9 mouse cellular contexts compared by ENCODE assay signal in the genomic region with DNA sequence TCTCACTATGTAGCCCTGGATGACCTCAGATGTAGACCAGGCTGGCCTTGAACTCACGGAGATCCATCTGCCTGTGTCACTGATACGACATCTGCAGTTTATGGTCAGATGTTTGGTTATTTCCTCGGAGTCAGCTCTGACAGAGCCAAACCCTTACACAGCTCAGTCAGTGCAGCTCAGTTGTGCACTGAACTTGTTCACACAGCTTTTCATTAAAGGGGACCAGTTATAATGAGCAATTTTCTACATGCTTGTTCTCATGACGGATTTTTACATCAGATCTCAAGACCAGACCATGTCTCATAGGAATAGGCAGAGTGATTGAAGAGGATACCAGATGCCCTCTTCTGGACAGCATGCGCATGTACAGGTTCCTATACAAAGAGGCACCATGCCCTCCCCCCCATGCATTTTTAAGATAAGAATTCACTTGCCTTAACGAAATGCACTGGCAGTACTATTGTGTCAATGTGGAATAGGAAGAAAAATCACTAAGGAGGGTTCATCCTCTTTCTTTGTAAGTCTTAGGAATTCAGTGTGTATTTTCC. TPM values are rescaled to one million over a fixed set of nuclear protein-coding genes. Genes with fewer than 3 reads are reported as not detected.
DNase-seq lines count a peak whose midpoint lies in the region; ATAC-seq and TF ChIP-seq lines count a peak whose summit lies in the region.
"Had no signal": no experiment of that assay in that cellular context is flagged by ENCODE, and none has a peak within 500 bp of the region (broad histone marks: within the 10 kb centered on the region; RNA-seq: fewer than 3 reads in every experiment).

No protein-coding gene starts in this region.

- ATAC-seq in intestine, postnatal 0 days: no peak
- no peak for ATAC-seq in intestine, embryonic 15.5 days
- peak; percentile 73 for ATAC-seq in Patski
- 0 out of 2 replicates have a peak, but pooled peaks have one; percentile 36 for ATAC-seq in hindbrain, embryonic 13.5 days (ENCODE audit: low FRiP score)
- ATAC-seq in midbrain, embryonic 16.5 days: 0 out of 2 replicates have a peak, but pooled peaks have one; percentile 21
- ATAC-seq in cerebellum, adult (ENCODE audit: insufficient number of reproducible peaks, low FRiP score, low TSS enrichment): no peak

- no peak overlapping the region for H3K4me2 ChIP-seq in intestine, postnatal 0 days (replicated peaks; ENCODE audit: low read depth)
- no peak overlapping the region for H3K4me2 ChIP-seq in intestine, embryonic 15.5 days (replicated peaks)
- no peak overlapping the region for H3K4me2 ChIP-seq in hindbrain, embryonic 13.5 days
- no peak overlapping the region for H3K4me2 ChIP-seq in midbrain, embryonic 16.5 days (ENCODE audit: low read length)

- no peaks in the 10 kb centered on the region for H3K4me1 ChIP-seq in intestine, postnatal 0 days (replicated peaks; ENCODE audit: control insufficient read depth, insufficient read depth, low read length)
- no peaks in the 10 kb centered on the region for H3K4me1 ChIP-seq in intestine, embryonic 15.5 days (replicated peaks)
- no peaks in the 10 kb centered on the region for H3K4me1 ChIP-seq in hindbrain, embryonic 13.5 days (replicated peaks)
- H3K4me1 ChIP-seq in midbrain, embryonic 16.5 days (ENCODE audit: control insufficient read depth, insufficient read depth, low read length): no peaks in the 10 kb centered on the region

- no peak overlapping the region for H3K9ac ChIP-seq in intestine, postnatal 0 days (ENCODE audit: low read depth, low read length)
- H3K9ac ChIP-seq in intestine, embryonic 15.5 days: no peak overlapping the region
- no peak overlapping the region for H3K9ac ChIP-seq in hindbrain, embryonic 13.5 days
- H3K9ac ChIP-seq in midbrain, embryonic 16.5 days (ENCODE audit: low read depth, low read length): no peak overlapping the region

- CTCF ChIA-PET in Patski (lab: Charles Lee): interaction anchor here (0.6 to 1.8 kb wide), 4 partner anchors 13 to 39 kb away, joined by 3 to 7 read pairs (median 5); no protein-coding TSS in a partner anchor

- H3K36me3 ChIP-seq in intestine, postnatal 0 days (ENCODE audit: control insufficient read depth, insufficient read depth): no peaks in the 10 kb centered on the region
- H3K36me3 ChIP-seq in intestine, embryonic 15.5 days: no peaks in the 10 kb centered on the region
- H3K36me3 ChIP-seq in hindbrain, embryonic 13.5 days: no peaks in the 10 kb centered on the region
- H3K36me3 ChIP-seq in midbrain, embryonic 16.5 days (ENCODE audit: control insufficient read depth, insufficient read depth, low read length): no peaks in the 10 kb centered on the region

- intact Hi-C loops in gastrocnemius, postnatal 14 days (cut with DNase I; ENCODE audit: low total_unique reads): no loop called here

- H3K4me3 ChIP-seq in intestine, postnatal 0 days (ENCODE audit: low read depth, low read length): no peak overlapping the region
- no peak overlapping the region for H3K4me3 ChIP-seq in intestine, embryonic 15.5 days (replicated peaks)
- H3K4me3 ChIP-seq in hindbrain, embryonic 13.5 days: no peak overlapping the region
- no peak overlapping the region for H3K4me3 ChIP-seq in midbrain, embryonic 16.5 days (ENCODE audit: low read depth, low read length)

- H3K27ac ChIP-seq in intestine, postnatal 0 days (ENCODE audit: low read depth, low read length): no peak overlapping the region
- no peak overlapping the region for H3K27ac ChIP-seq in intestine, embryonic 15.5 days
- no peak overlapping the region for H3K27ac ChIP-seq in hindbrain, embryonic 13.5 days
- no peak overlapping the region for H3K27ac ChIP-seq in midbrain, embryonic 16.5 days (ENCODE audit: low read length)

- H3K27me3 ChIP-seq in intestine, postnatal 0 days (replicated peaks; ENCODE audit: control insufficient read depth, insufficient read depth, low read length): no peaks in the 10 kb centered on the region
- no peaks in the 10 kb centered on the region for H3K27me3 ChIP-seq in intestine, embryonic 15.5 days (replicated peaks)
- no peaks in the 10 kb centered on the region for H3K27me3 ChIP-seq in Patski
- no peaks in the 10 kb centered on the region for H3K27me3 ChIP-seq in hindbrain, embryonic 13.5 days
- H3K27me3 ChIP-seq in midbrain, embryonic 16.5 days (ENCODE audit: control insufficient read depth, insufficient read depth, low read depth, low read length): no peaks in the 10 kb centered on the region

- peak; percentile 58 for TF ChIP-seq CTCF in intestine, postnatal 0 days (IDR thresholded peaks at IDR 0.05; ENCODE audit: low read depth)
- peak; percentile 69 for TF ChIP-seq CTCF in Patski (IDR thresholded peaks at IDR 0.05)

- in situ Hi-C loops in Patski (cut with MboI; ENCODE audit: low pct_unique_long_range_greater_than_20kb): loop anchor here (10.0 kb wide), 2 partner anchors 209 to 299 kb away; a partner anchor contains a TSS

- no peaks in the 10 kb centered on the region for H3K9me3 ChIP-seq in intestine, postnatal 0 days (ENCODE audit: control insufficient read depth)
- H3K9me3 ChIP-seq in intestine, embryonic 15.5 days: no peaks in the 10 kb centered on the region
- H3K9me3 ChIP-seq in hindbrain, embryonic 13.5 days: no peaks in the 10 kb centered on the region
- no peaks in the 10 kb centered on the region for H3K9me3 ChIP-seq in midbrain, embryonic 16.5 days (replicated peaks; ENCODE audit: control insufficient read depth, low read length, poor library complexity, severe bottlenecking)

- DNase-seq in B cell, adult 2 months: peak; percentile 40 to 44
- no peak for DNase-seq in Patski (ENCODE audit: low read depth, low spot score)
- no peak for DNase-seq in gastrocnemius, postnatal 14 days

- POLR2A ChIA-PET in Patski (lab: Charles Lee): no interaction called here

- WGBS in intestine, postnatal 0 days: 59% methylated on average over 6 of the region's 6 CpGs
- 57% methylated on average over 6 of the region's 6 CpGs for WGBS in intestine, embryonic 15.5 days
- WGBS in hindbrain, embryonic 13.5 days: 61% methylated on average over 6 of the region's 6 CpGs
- 59% methylated on average over 6 of the region's 6 CpGs for WGBS in midbrain, embryonic 16.5 days

RNA-seq across cellular contexts. Expression of a gene that starts 1.6 kb away (rescaled TPM):
- not detected in 2 replicates for polyA plus RNA-seq in intestine, postnatal 0 days (2015; fragmentation: Nextera tagmentation; extraction: Ambion mirVana)
- not detected in 2 replicates for polyA plus RNA-seq in intestine, embryonic 15.5 days (2015; fragmentation: Nextera tagmentation; extraction: Ambion mirVana)
- 810 TPM for polyA plus RNA-seq in Patski (2021)
- not detected in 2 replicates for polyA plus RNA-seq in hindbrain, embryonic 13.5 days (2015; fragmentation: Nextera tagmentation; extraction: Ambion mirVana)
- not detected in 2 replicates for polyA plus RNA-seq in midbrain, embryonic 16.5 days (2015; fragmentation: Nextera tagmentation; extraction: Ambion mirVana)
- total RNA-seq in gastrocnemius, postnatal 14 days (2021): not detected
- total RNA-seq: left cerebral cortex, postnatal 36 days had no signal

RNA-seq across cellular contexts. Expression of a gene that starts 26.5 kb away (rescaled TPM):
- 1.9 and 2.7 TPM in 2 replicates for polyA plus RNA-seq in intestine, postnatal 0 days (2015; fragmentation: Nextera tagmentation; extraction: Ambion mirVana)
- polyA plus RNA-seq in intestine, embryonic 15.5 days (2015; fragmentation: Nextera tagmentation; extraction: Ambion mirVana): 1.1 and 1.2 TPM in 2 replicates
- 9.1 TPM for polyA plus RNA-seq in Patski (2021)
- not detected in 2 replicates for polyA plus RNA-seq in hindbrain, embryonic 13.5 days (2015; fragmentation: Nextera tagmentation; extraction: Ambion mirVana)
- polyA plus RNA-seq in midbrain, embryonic 16.5 days (2015; fragmentation: Nextera tagmentation; extraction: Ambion mirVana): 0.32 TPM in 1 of 2 replicates, not detected in the other
- not detected for total RNA-seq in gastrocnemius, postnatal 14 days (2021)
- total RNA-seq: left cerebral cortex, postnatal 36 days had no signal

Comparison
In these comparisons a context has a peak if more than half of its experiments do, and no peak if none do; other contexts are left out.
1. ATAC-seq: peak in Patski (single experiment), hindbrain, embryonic 13.5 days (single experiment) and midbrain, embryonic 16.5 days (single experiment); none in intestine, postnatal 0 days (single experiment), intestine, embryonic 15.5 days (single experiment) and cerebellum, adult (single experiment).
2. DNase-seq: peak in B cell, adult 2 months (2 of 2); none in Patski (single experiment) and gastrocnemius, postnatal 14 days (single experiment).
3. RNA of a gene that starts 1.6 kb away (polyA plus RNA-seq): 810 TPM in Patski (single experiment); not detected in hindbrain, embryonic 13.5 days, not detected in intestine, postnatal 0 days, not detected in intestine, embryonic 15.5 days and not detected in midbrain, embryonic 16.5 days; every median in the first group is over 100 times any median in the second.